Mouse (Mus musculus): ENCODE measurements at regions not wholly inside any gene's neighbourhood (a gene's known extent, or its start where the extent isn't known, plus 50 kb on each side); places are given as distances from the start of the nearest gene placed in this dataset.

- Histone ChIP-seq H3K36me3 (ENCODE audit: insufficient read depth, low read length) (no peaks in the 10 kb centered on the region), H3K4me1 (replicated peaks; ENCODE audit: low read depth, low read length) (no peaks in the 10 kb centered on the region), H3K9me3 (ENCODE audit: low read length) (no peaks in the 10 kb centered on the region), H3K4me3 (replicated peaks; ENCODE audit: low read length) (no peak overlapping the region), H3K27me3 (ENCODE audit: insufficient read depth, low read length) (no peaks in the 10 kb centered on the region)
- TF ChIP-seq NANOG (IDR thresholded peaks at IDR 0.05; ENCODE audit: borderline replicate concordance, low read length) (no peak), POU5F1 (IDR thresholded peaks at IDR 0.05; ENCODE audit: borderline replicate concordance, low read length) (no peak), CTCF (conservative IDR thresholded peaks at IDR 0.05; ENCODE audit: low read length) (no peak)
Observed at GRCm38 (mm10) chr6:143287322-143287721, 120.3 kb downstream of the Etnk1 start.

- Histone ChIP-seq H3K9me3 (ENCODE audit: low read length) (no peaks in the 10 kb centered on the region), H3K36me3 (ENCODE audit: insufficient read depth, low read length) (no peaks in the 10 kb centered on the region), H3K4me1 (replicated peaks; ENCODE audit: low read depth, low read length) (no peaks in the 10 kb centered on the region), H3K27me3 (ENCODE audit: insufficient read depth, low read length) (no peaks in the 10 kb centered on the region), H3K4me3 (replicated peaks; ENCODE audit: low read length) (peak overlapping the region; percentile 64)
- TF ChIP-seq CTCF (conservative IDR thresholded peaks at IDR 0.05; ENCODE audit: low read length): no peak
- no peak for TF ChIP-seq NANOG (IDR thresholded peaks at IDR 0.05; ENCODE audit: borderline replicate concordance, low read length)
- TF ChIP-seq POU5F1 (IDR thresholded peaks at IDR 0.05; ENCODE audit: borderline replicate concordance, low read length): no peak
Observed at GRCm38 (mm10) chr6:143288491-143289130, 121.6 kb downstream of the Etnk1 start.

GRCm38 (mm10) chr6:143293648-143294047, 126.6 kb downstream of the Etnk1 start:
- Histone ChIP-seq H3K4me3 (replicated peaks; ENCODE audit: low read length) (no peak overlapping the region), H3K27me3 (ENCODE audit: insufficient read depth, low read length) (no peaks in the 10 kb centered on the region), H3K9me3 (ENCODE audit: low read length) (no peaks in the 10 kb centered on the region), H3K36me3 (ENCODE audit: insufficient read depth, low read length) (no peaks in the 10 kb centered on the region), H3K4me1 (replicated peaks; ENCODE audit: low read depth, low read length) (no peaks in the 10 kb centered on the region; the same call in 1 of the 2 replicates)
- no peak for TF ChIP-seq CTCF (conservative IDR thresholded peaks at IDR 0.05; ENCODE audit: low read length)
- TF ChIP-seq NANOG (IDR thresholded peaks at IDR 0.05; ENCODE audit: borderline replicate concordance, low read length): no peak
- no peak for TF ChIP-seq POU5F1 (IDR thresholded peaks at IDR 0.05; ENCODE audit: borderline replicate concordance, low read length)

GRCm38 (mm10) chr6:143298391-143298790, 131.4 kb downstream of the Etnk1 start:
- H3K27me3 ChIP-seq (ENCODE audit: insufficient read depth, low read length): no peaks in the 10 kb centered on the region
- no peaks in the 10 kb centered on the region for H3K36me3 ChIP-seq (ENCODE audit: insufficient read depth, low read length)
- no peak for TF ChIP-seq NANOG (IDR thresholded peaks at IDR 0.05; ENCODE audit: borderline replicate concordance, low read length)
- no peak for TF ChIP-seq CTCF (conservative IDR thresholded peaks at IDR 0.05; ENCODE audit: low read length)
- no peak for TF ChIP-seq POU5F1 (IDR thresholded peaks at IDR 0.05; ENCODE audit: borderline replicate concordance, low read length)
- H3K9me3 ChIP-seq (ENCODE audit: low read length): no peaks in the 10 kb centered on the region
- no peak overlapping the region for H3K4me3 ChIP-seq (replicated peaks; ENCODE audit: low read length)
- no peaks in the 10 kb centered on the region; the same call in 1 of the 2 replicates for H3K4me1 ChIP-seq (replicated peaks; ENCODE audit: low read depth, low read length)

GRCm38 (mm10) chr6:143301414-143301813, 134.4 kb downstream of the Etnk1 start:
- Histone ChIP-seq H3K4me1 (replicated peaks; ENCODE audit: low read depth, low read length) (no peaks in the 10 kb centered on the region), H3K4me3 (replicated peaks; ENCODE audit: low read length) (no peak overlapping the region), H3K27me3 (ENCODE audit: insufficient read depth, low read length) (no peaks in the 10 kb centered on the region), H3K9me3 (ENCODE audit: low read length) (no peaks in the 10 kb centered on the region), H3K36me3 (ENCODE audit: insufficient read depth, low read length) (no peaks in the 10 kb centered on the region)
- TF ChIP-seq CTCF (conservative IDR thresholded peaks at IDR 0.05; ENCODE audit: low read length): no peak
- no peak for TF ChIP-seq NANOG (IDR thresholded peaks at IDR 0.05; ENCODE audit: borderline replicate concordance, low read length)

GRCm38 (mm10) chr6:143307327-143307726, 140.3 kb downstream of the Etnk1 start:
- TF ChIP-seq CTCF (conservative IDR thresholded peaks at IDR 0.05; ENCODE audit: low read length) (no peak), NANOG (IDR thresholded peaks at IDR 0.05; ENCODE audit: borderline replicate concordance, low read length) (no peak), POU5F1 (IDR thresholded peaks at IDR 0.05; ENCODE audit: borderline replicate concordance, low read length) (no peak)
- no peaks in the 10 kb centered on the region for H3K4me1 ChIP-seq (replicated peaks; ENCODE audit: low read depth, low read length)
- no peaks in the 10 kb centered on the region for H3K9me3 ChIP-seq (ENCODE audit: low read length)
- no peaks in the 10 kb centered on the region for H3K36me3 ChIP-seq (ENCODE audit: insufficient read depth, low read length)
- H3K27me3 ChIP-seq (ENCODE audit: insufficient read depth, low read length): no peaks in the 10 kb centered on the region
- no peak overlapping the region for H3K4me3 ChIP-seq (replicated peaks; ENCODE audit: low read length)

GRCm38 (mm10) chr6:143315859-143316258, 148.8 kb downstream of the Etnk1 start:
- Histone ChIP-seq H3K4me3 (replicated peaks; ENCODE audit: low read length) (no peak overlapping the region), H3K9me3 (ENCODE audit: low read length) (no peaks in the 10 kb centered on the region), H3K4me1 (replicated peaks; ENCODE audit: low read depth, low read length) (no peaks in the 10 kb centered on the region), H3K27me3 (ENCODE audit: insufficient read depth, low read length) (no peaks in the 10 kb centered on the region), H3K36me3 (ENCODE audit: insufficient read depth, low read length) (no peaks in the 10 kb centered on the region)
- TF ChIP-seq CTCF (conservative IDR thresholded peaks at IDR 0.05; ENCODE audit: low read length): no peak
- TF ChIP-seq NANOG (IDR thresholded peaks at IDR 0.05; ENCODE audit: borderline replicate concordance, low read length): no peak
- no peak for TF ChIP-seq POU5F1 (IDR thresholded peaks at IDR 0.05; ENCODE audit: borderline replicate concordance, low read length)

GRCm38 (mm10) chr6:143320426-143320825, 153.4 kb downstream of the Etnk1 start:
- Histone ChIP-seq H3K4me3 (replicated peaks; ENCODE audit: low read length) (no peak overlapping the region), H3K36me3 (ENCODE audit: insufficient read depth, low read length) (no peaks in the 10 kb centered on the region), H3K27me3 (ENCODE audit: insufficient read depth, low read length) (peaks cover 24% of the 10 kb centered on the region), H3K4me1 (replicated peaks; ENCODE audit: low read depth, low read length) (peaks cover 8% of the 10 kb centered on the region; the same call in 1 of the 2 replicates), H3K9me3 (ENCODE audit: low read length) (no peaks in the 10 kb centered on the region)
- TF ChIP-seq POU5F1 (IDR thresholded peaks at IDR 0.05; ENCODE audit: borderline replicate concordance, low read length) (no peak), CTCF (conservative IDR thresholded peaks at IDR 0.05; ENCODE audit: low read length) (peak; percentile 36), NANOG (IDR thresholded peaks at IDR 0.05; ENCODE audit: borderline replicate concordance, low read length) (no peak)

GRCm38 (mm10) chr6:143324636-143325035, 157.6 kb downstream of the Etnk1 start:
- Histone ChIP-seq H3K4me3 (replicated peaks; ENCODE audit: low read length) (no peak overlapping the region), H3K27me3 (ENCODE audit: insufficient read depth, low read length) (peaks cover 28% of the 10 kb centered on the region), H3K9me3 (ENCODE audit: low read length) (no peaks in the 10 kb centered on the region), H3K36me3 (ENCODE audit: insufficient read depth, low read length) (no peaks in the 10 kb centered on the region), H3K4me1 (replicated peaks; ENCODE audit: low read depth, low read length) (peaks cover 14% of the 10 kb centered on the region)
- TF ChIP-seq POU5F1 (IDR thresholded peaks at IDR 0.05; ENCODE audit: borderline replicate concordance, low read length) (no peak), NANOG (IDR thresholded peaks at IDR 0.05; ENCODE audit: borderline replicate concordance, low read length) (no peak), CTCF (conservative IDR thresholded peaks at IDR 0.05; ENCODE audit: low read length) (no peak)
